Mouse (Mus musculus) neural tube, embryonic 14.5 days (tissue): ENCODE data around the gene Galnt10. TPM values are rescaled to one million over a fixed set of nuclear protein-coding genes. Genes with fewer than 3 reads are reported as not detected.

ENCODE experiments used
- ATAC-seq: fragments of 200-750 bp; cut with Nextera tagmentation; 2 replicates; pipeline ENCODE4 v1.8.0; 2017; ENCODE audit warnings: low read depth, mild to moderate bottlenecking, moderate TSS enrichment, moderate library complexity
- H3K27ac ChIP-seq: fragments of 300-500 bp; sonication (generic); 2 replicates; pipeline ENCODE4 v1.5.1; 2014; ENCODE audit warnings: low read depth, mild to moderate bottlenecking, control low read depth, low read length, moderate library complexity, mixed read lengths
- H3K27me3 ChIP-seq: fragments of 300-500 bp; sonication (generic); 2 replicates; pipeline ENCODE4 v1.6.1; 2014; ENCODE audit warnings: low read length; ENCODE audit not compliant: control insufficient read depth, insufficient read depth
- H3K36me3 ChIP-seq: fragments of 300-500 bp; sonication (generic); 2 replicates; pipeline ENCODE4 v1.6.1; 2014; ENCODE audit warnings: low read length, mixed read lengths; ENCODE audit not compliant: control insufficient read depth, insufficient read depth
- H3K4me1 ChIP-seq: fragments of 300-500 bp; sonication (generic); 2 replicates; pipeline ENCODE4 v1.6.1; 2014; ENCODE audit warnings: low read length; ENCODE audit not compliant: control insufficient read depth, insufficient read depth
- H3K4me2 ChIP-seq: fragments of 300-500 bp; sonication (generic); 2 replicates; pipeline ENCODE4 v1.6.1; 2014; ENCODE audit warnings: mild to moderate bottlenecking, low read depth, low read length, control low read depth
- H3K4me3 ChIP-seq: fragments of 300-500 bp; sonication (generic); 2 replicates; pipeline ENCODE4 v1.5.1; 2014; ENCODE audit warnings: low read depth, low read length, control low read depth, mixed read lengths
- H3K9ac ChIP-seq: fragments of 300-500 bp; sonication (generic); replicated peaks from 2 replicates; pipeline ENCODE4 v1.6.1; 2014; ENCODE audit warnings: low read depth, mild to moderate bottlenecking, control low read depth, low read length, mixed read lengths
- H3K9me3 ChIP-seq: fragments of 300-500 bp; sonication (generic); 2 replicates; pipeline ENCODE4 v1.6.1; 2016; ENCODE audit warnings: low read length; ENCODE audit not compliant: control insufficient read depth
- WGBS: fragments of 180-500 bp; shearing (Covaris S2); extraction: QIAGEN DNeasy Blood & Tissue Kit; methylation state at CpG from one replicate; pipeline ENCODE4 v1.1.7; 2014; 5-methylcytosine and 5-hydroxymethylcytosine counted together
- polyA plus RNA-seq: library from polyadenylated mRNA; unstranded; fragments of >200 nt; fragmentation: Nextera tagmentation; extraction: Ambion mirVana; gene quantifications from 2 replicates; pipeline ENCODE4 v1.2.1, GENCODE M21; 2014

Galnt10 gene
- polyA plus RNA-seq, 1 experiment from 2014 or later, result 4.5 TPM

GRCm38 (mm10) chr11:57685689-57686454 is 40.6 kb downstream of the Galnt10 start:
- WGBS, result 17% methylated on average over 10 of the region's 10 CpGs
- Histone ChIP-seq H3K27ac (no peak overlapping the region), H3K4me1 (peaks cover 38% of the 10 kb centered on the region), H3K4me2 (no peak overlapping the region), H3K9ac (no peak overlapping the region), H3K27me3 (no peaks in the 10 kb centered on the region), H3K4me3 (no peak overlapping the region), H3K36me3 (no peaks in the 10 kb centered on the region), H3K9me3 (no peaks in the 10 kb centered on the region)
- ATAC-seq, result no peak

- H3K27me3 ChIP-seq, result no peaks in the 10 kb centered on the region
- H3K36me3 ChIP-seq, result no peaks in the 10 kb centered on the region
- no peak overlapping the region for H3K4me3 ChIP-seq
- peaks cover 37% of the 10 kb centered on the region for H3K4me1 ChIP-seq
- no peaks in the 10 kb centered on the region for H3K9me3 ChIP-seq
- no peak overlapping the region for H3K27ac ChIP-seq
- ATAC-seq, result no peak
- 88% methylated on average over 12 of the region's 12 CpGs for WGBS
- H3K9ac ChIP-seq, result no peak overlapping the region
- no peak overlapping the region for H3K4me2 ChIP-seq
Measured at GRCm38 (mm10) chr11:57686797-57687196, 41.6 kb downstream of the Galnt10 start.

GRCm38 (mm10) chr11:57687258-57687657 is 42.0 kb downstream of the Galnt10 start:
- Histone ChIP-seq H3K4me2 (no peak overlapping the region), H3K27me3 (no peaks in the 10 kb centered on the region), H3K4me3 (no peak overlapping the region), H3K27ac (no peak overlapping the region), H3K4me1 (peaks cover 33% of the 10 kb centered on the region), H3K36me3 (no peaks in the 10 kb centered on the region), H3K9me3 (no peaks in the 10 kb centered on the region), H3K9ac (no peak overlapping the region)
- 95% methylated on average over 9 of the region's 9 CpGs for WGBS
- ATAC-seq, result no peak

DNA sequence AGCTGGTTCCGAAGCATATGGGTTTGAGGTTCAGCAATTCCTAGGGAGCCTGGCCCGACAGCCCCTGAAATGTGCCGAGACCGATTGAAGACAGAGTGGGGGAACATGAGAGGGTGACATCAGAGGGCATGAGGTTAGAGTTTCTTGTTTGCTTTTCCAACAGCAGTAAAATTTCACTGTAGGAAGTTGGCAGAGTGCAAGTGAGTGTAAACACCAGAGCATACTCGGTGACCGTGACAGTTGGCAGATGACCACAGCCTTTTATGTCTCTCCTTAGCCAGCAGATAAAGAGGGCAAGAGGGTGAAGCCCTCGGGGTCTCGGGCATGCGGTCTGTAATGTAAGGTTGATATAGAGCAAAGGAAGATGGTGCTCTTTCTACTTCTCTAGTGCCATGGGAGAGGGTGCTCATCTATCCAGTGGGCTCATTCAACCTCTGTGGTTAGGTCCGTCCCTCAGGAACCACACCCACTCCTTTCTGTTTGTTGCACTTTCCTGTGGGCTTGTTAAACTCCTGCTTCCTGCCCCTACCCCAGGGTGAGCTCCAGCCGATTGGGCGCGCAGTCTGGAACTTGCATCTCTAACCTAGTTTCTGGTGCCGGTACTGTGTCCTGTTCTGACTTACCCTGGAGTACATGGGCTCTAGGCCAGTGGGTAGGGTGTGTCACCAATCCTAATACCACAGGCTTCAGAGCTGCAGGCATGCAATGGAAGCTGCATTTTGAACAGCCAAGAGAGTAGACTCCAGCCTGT is 43.1 kb downstream of the Galnt10 start:
- Histone ChIP-seq H3K27ac (no peak overlapping the region), H3K9ac (no peak overlapping the region), H3K9me3 (no peaks in the 10 kb centered on the region), H3K4me2 (no peak overlapping the region), H3K4me3 (no peak overlapping the region), H3K36me3 (no peaks in the 10 kb centered on the region), H3K27me3 (no peaks in the 10 kb centered on the region), H3K4me1 (peaks cover 30% of the 10 kb centered on the region)
- WGBS, result 78% methylated on average over 14 of the region's 14 CpGs
- ATAC-seq, result no peak

DNA sequence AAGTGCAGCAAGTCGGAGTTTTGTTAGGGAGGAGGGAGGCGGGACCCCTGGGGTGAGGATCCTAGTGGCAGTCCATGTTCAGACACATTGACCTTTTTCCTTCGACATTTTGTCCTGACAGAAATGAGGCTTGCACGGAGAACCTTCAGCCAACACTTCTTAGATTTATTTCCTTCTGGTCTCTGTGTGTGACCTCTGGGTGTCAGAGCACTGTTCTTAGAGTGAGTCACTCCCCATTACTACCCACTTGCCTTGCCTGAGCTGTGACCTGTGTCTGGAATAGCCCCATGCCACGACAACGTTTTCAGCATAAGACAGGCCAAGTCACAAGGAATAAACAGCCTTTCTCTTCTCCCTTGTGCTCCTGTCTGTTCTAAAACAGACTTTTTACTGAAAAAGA is 44.6 kb downstream of the Galnt10 start:
- WGBS, result 41% methylated on average over 6 of the region's 6 CpGs
- no peaks in the 10 kb centered on the region for H3K9me3 ChIP-seq
- no peak overlapping the region for H3K4me3 ChIP-seq
- no peaks in the 10 kb centered on the region for H3K36me3 ChIP-seq
- no peak overlapping the region for H3K4me2 ChIP-seq
- peaks cover 15% of the 10 kb centered on the region; the same call in 1 of the 2 replicates for H3K4me1 ChIP-seq
- H3K9ac ChIP-seq, result no peak overlapping the region
- no peak for ATAC-seq
- no peak overlapping the region for H3K27ac ChIP-seq
- no peaks in the 10 kb centered on the region for H3K27me3 ChIP-seq

GRCm38 (mm10) chr11:57690836-57691235 is 45.6 kb downstream of the Galnt10 start:
- Histone ChIP-seq H3K9me3 (no peaks in the 10 kb centered on the region), H3K27me3 (no peaks in the 10 kb centered on the region), H3K9ac (no peak overlapping the region), H3K4me2 (no peak overlapping the region), H3K4me3 (no peak overlapping the region), H3K27ac (no peak overlapping the region), H3K4me1 (peaks cover 11% of the 10 kb centered on the region; the same call in 1 of the 2 replicates), H3K36me3 (no peaks in the 10 kb centered on the region)
- no peak for ATAC-seq
- 94% methylated on average over 5 of the region's 5 CpGs for WGBS

- Histone ChIP-seq H3K27me3 (no peaks in the 10 kb centered on the region), H3K4me2 (no peak overlapping the region), H3K4me1 (peaks cover 16% of the 10 kb centered on the region), H3K9ac (no peak overlapping the region), H3K27ac (no peak overlapping the region), H3K9me3 (no peaks in the 10 kb centered on the region), H3K36me3 (no peaks in the 10 kb centered on the region), H3K4me3 (no peak overlapping the region)
- ATAC-seq, result no peak
- WGBS, result 83% methylated on average over 6 of the region's 6 CpGs
Measured at GRCm38 (mm10) chr11:57691939-57692338, 46.7 kb downstream of the Galnt10 start.

GRCm38 (mm10) chr11:57692726-57693125 is 47.5 kb downstream of the Galnt10 start:
- no peaks in the 10 kb centered on the region for H3K9me3 ChIP-seq
- no peaks in the 10 kb centered on the region for H3K36me3 ChIP-seq
- no peak overlapping the region for H3K9ac ChIP-seq
- 55% methylated on average over 7 of the region's 7 CpGs for WGBS
- no peak overlapping the region for H3K27ac ChIP-seq
- no peak for ATAC-seq
- peaks cover 23% of the 10 kb centered on the region for H3K4me1 ChIP-seq
- no peak overlapping the region for H3K4me2 ChIP-seq
- no peaks in the 10 kb centered on the region for H3K27me3 ChIP-seq
- H3K4me3 ChIP-seq, result no peak overlapping the region

DNA sequence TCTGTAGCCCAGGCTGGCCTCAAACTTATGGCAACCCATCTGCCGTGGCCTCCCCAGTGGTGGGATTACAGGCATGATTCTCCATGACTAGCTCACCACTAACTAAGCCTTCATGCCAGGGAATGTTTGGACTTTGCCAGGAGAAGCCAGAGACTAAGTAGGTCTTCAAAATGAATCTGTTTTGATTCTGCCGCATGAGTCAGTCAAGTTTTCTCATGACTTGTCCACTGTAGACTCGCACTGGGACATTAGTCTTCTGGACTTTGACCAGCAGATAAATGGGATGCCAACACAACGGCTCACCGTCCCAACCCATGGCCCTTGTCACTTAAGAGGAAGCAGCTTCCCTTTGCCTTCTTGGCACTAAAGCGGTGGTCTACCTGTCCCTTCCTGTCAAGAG is 49.2 kb downstream of the Galnt10 start:
- Histone ChIP-seq H3K36me3 (no peaks in the 10 kb centered on the region), H3K9me3 (no peaks in the 10 kb centered on the region), H3K4me3 (no peak overlapping the region), H3K4me1 (peaks cover 19% of the 10 kb centered on the region), H3K27ac (no peak overlapping the region), H3K27me3 (no peaks in the 10 kb centered on the region), H3K9ac (no peak overlapping the region), H3K4me2 (no peak overlapping the region)
- WGBS, result 96% methylated on average over 6 of the region's 6 CpGs
- no peak for ATAC-seq
